Mouse (Mus musculus) myocyte (in vitro differentiated cells): ENCODE results near the gene Ldb1. TPM values are rescaled to one million over a fixed set of nuclear protein-coding genes. Genes with fewer than 3 reads are reported as not detected.
A peak's percentile ranks its signal among the peaks of the same experiment; 100 is the strongest.

ENCODE experiments used
- H3K27me3 ChIP-seq: one replicate; pipeline ENCODE4 v1.6.1; 2011; ENCODE audit not compliant: control insufficient read depth, insufficient read depth, insufficient read length
- H3K36me3 ChIP-seq: one replicate; pipeline ENCODE4 v1.6.1; 2011; ENCODE audit not compliant: control insufficient read depth, insufficient read depth
- H3K4me2 ChIP-seq: one replicate; pipeline ENCODE4 v1.6.1; 2011; ENCODE audit warnings: low read depth, control low read depth
- H3K4me3 ChIP-seq: one replicate; pipeline ENCODE4 v1.5.1; 2011; ENCODE audit warnings: mild to moderate bottlenecking, control low read depth, moderate library complexity
- H3K79me2 ChIP-seq: one replicate; pipeline ENCODE4 v1.6.1; 2011; ENCODE audit not compliant: control insufficient read depth, insufficient read depth
- H3ac ChIP-seq: one replicate; pipeline ENCODE4 v1.6.1; 2011; ENCODE audit not compliant: control insufficient read depth, insufficient read length
- CEBPB ChIP-seq: IDR thresholded peaks from 2 replicates; pipeline ENCODE4 v1.6.1; 2011; ENCODE audit warnings: mild to moderate bottlenecking, moderate library complexity; ENCODE audit not compliant: poor library complexity, insufficient read depth, severe bottlenecking
- E2F4 ChIP-seq: IDR thresholded peaks from one replicate; pipeline ENCODE4 v1.6.1; 2011; ENCODE audit warnings: mild to moderate bottlenecking, control low read depth, moderate library complexity; ENCODE audit not compliant: insufficient read depth
- MAX ChIP-seq: IDR thresholded peaks from one replicate; pipeline ENCODE4 v1.6.1; 2011; ENCODE audit warnings: low read depth, mild to moderate bottlenecking, control low read depth
- MYOD1 ChIP-seq, 3 experiments: IDR thresholded peaks; one replicate each; pipeline ENCODE4 v1.6.1; 2011; ENCODE audit warnings: control low read depth in 2 of 3, low read depth in 2 of 3, mild to moderate bottlenecking in 2 of 3, moderate library complexity in 1 of 3; ENCODE audit not compliant: insufficient read length in 2 of 3, control insufficient read depth in 1 of 3
- MYOG ChIP-seq, 3 experiments: IDR thresholded peaks; one replicate each; pipeline ENCODE4 v1.6.1; 2011; ENCODE audit warnings: control low read depth in 2 of 3, low read depth in 2 of 3, mild to moderate bottlenecking in 2 of 3; ENCODE audit not compliant: insufficient read length in 2 of 3, control insufficient read depth in 1 of 3, insufficient read depth in 1 of 3
- POLR2A ChIP-seq: IDR thresholded peaks from one replicate; pipeline ENCODE4 v1.6.1; 2011; ENCODE audit warnings: low read depth, mild to moderate bottlenecking, control low read depth, moderate library complexity; ENCODE audit not compliant: insufficient read length
- POLR2AphosphoS2 ChIP-seq: IDR thresholded peaks from one replicate; pipeline ENCODE4 v1.6.1; 2011; ENCODE audit warnings: low read depth, control low read depth; ENCODE audit not compliant: insufficient read length
- REST ChIP-seq: IDR thresholded peaks from one replicate; pipeline ENCODE4 v1.6.1; 2011; ENCODE audit warnings: mild to moderate bottlenecking, control low read depth, moderate library complexity; ENCODE audit not compliant: insufficient read depth, insufficient read length
- SRF ChIP-seq: IDR thresholded peaks from one replicate; pipeline ENCODE4 v1.6.1; 2011; ENCODE audit warnings: low read depth; ENCODE audit not compliant: control insufficient read depth, insufficient read length
- TCF12 ChIP-seq: IDR thresholded peaks from one replicate; pipeline ENCODE4 v1.6.1; 2011; ENCODE audit warnings: mild to moderate bottlenecking, control low read depth; ENCODE audit not compliant: poor library complexity, insufficient read depth, severe bottlenecking
- TCF3 ChIP-seq: IDR thresholded peaks from one replicate; pipeline ENCODE4 v1.6.1; 2011; ENCODE audit warnings: low read depth, control low read depth; ENCODE audit not compliant: insufficient read length
- USF1 ChIP-seq: IDR thresholded peaks from one replicate; pipeline ENCODE4 v1.6.1; 2011; ENCODE audit warnings: low read depth, mild to moderate bottlenecking, control low read depth, moderate library complexity
- polyA plus RNA-seq: library from polyadenylated mRNA; unstranded; fragments of >200 nt; fragmentation: generic; extraction: Trizol; gene quantifications from one replicate; pipeline ENCODE4 v1.2.1, GENCODE M21; 2012; ENCODE audit warnings: missing spikeins

Ldb1 gene
- polyA plus RNA-seq, 1 experiment: 68.7 TPM

- no peak for TF ChIP-seq MYOD1 (IDR thresholded peaks at IDR 0.05; ENCODE audit: control insufficient read depth in 1 of 3, insufficient read length in 2 of 3, low read depth in 2 of 3)
- TF ChIP-seq E2F4: no peak
- TF ChIP-seq POLR2AphosphoS2: no peak
- TF ChIP-seq REST: no peak
- no peak for TF ChIP-seq MYOG (IDR thresholded peaks at IDR 0.05; ENCODE audit: control insufficient read depth in 1 of 3, insufficient read depth in 1 of 3, insufficient read length in 2 of 3, low read depth in 2 of 3)
- no peak for TF ChIP-seq USF1
- TF ChIP-seq MAX: no peak
- TF ChIP-seq SRF: no peak
- TF ChIP-seq CEBPB: no peak
- no peak for TF ChIP-seq TCF3
- TF ChIP-seq POLR2A: no peak
- no peak for TF ChIP-seq TCF12
- H3K4me2 ChIP-seq: no peak overlapping the region
- peaks cover 26% of the 10 kb centered on the region for H3K36me3 ChIP-seq
- no peaks in the 10 kb centered on the region for H3K27me3 ChIP-seq
- no peak overlapping the region for H3ac ChIP-seq
- no peak overlapping the region for H3K4me3 ChIP-seq
- peaks cover 45% of the 10 kb centered on the region for H3K79me2 ChIP-seq
Observed at GRCm38 (mm10) chr19:46035971-46036370, 9.0 kb downstream of the Ldb1 start.

- Histone ChIP-seq H3K36me3 (peaks cover 26% of the 10 kb centered on the region), H3K79me2 (peaks cover 32% of the 10 kb centered on the region), H3ac (no peak overlapping the region), H3K27me3 (no peaks in the 10 kb centered on the region), H3K4me2 (no peak overlapping the region), H3K4me3 (no peak overlapping the region)
- TF ChIP-seq POLR2A: no peak
Observed at GRCm38 (mm10) chr19:46033911-46034310, 11.1 kb downstream of the Ldb1 start.

GRCm38 (mm10) chr19:46032731-46033510, 12.1 kb downstream of the Ldb1 start:
- no peaks in the 10 kb centered on the region for H3K27me3 ChIP-seq
- H3ac ChIP-seq: no peak overlapping the region
- H3K4me3 ChIP-seq: no peak overlapping the region
- no peak overlapping the region for H3K4me2 ChIP-seq
- H3K79me2 ChIP-seq: peaks cover 22% of the 10 kb centered on the region
- TF ChIP-seq TCF3: no peak
- no peak for TF ChIP-seq MYOD1 (IDR thresholded peaks at IDR 0.05; ENCODE audit: control insufficient read depth in 1 of 3, insufficient read length in 2 of 3, low read depth in 2 of 3)
- TF ChIP-seq USF1: no peak
- no peak for TF ChIP-seq MAX
- no peak for TF ChIP-seq SRF
- no peak for TF ChIP-seq CEBPB
- TF ChIP-seq E2F4: no peak
- TF ChIP-seq POLR2A: no peak
- TF ChIP-seq TCF12: no peak
- TF ChIP-seq REST: no peak
- no peak for TF ChIP-seq POLR2AphosphoS2
- TF ChIP-seq MYOG (IDR thresholded peaks at IDR 0.05; ENCODE audit: control insufficient read depth in 1 of 3, insufficient read depth in 1 of 3, insufficient read length in 2 of 3, low read depth in 2 of 3): no peak
- peaks cover 26% of the 10 kb centered on the region for H3K36me3 ChIP-seq

GRCm38 (mm10) chr19:46031689-46032432, 13.2 kb downstream of the Ldb1 start:
- Histone ChIP-seq H3K79me2 (peaks cover 11% of the 10 kb centered on the region), H3K36me3 (peaks cover 26% of the 10 kb centered on the region), H3ac (no peak overlapping the region), H3K27me3 (no peaks in the 10 kb centered on the region), H3K4me2 (no peak overlapping the region), H3K4me3 (no peak overlapping the region)
- peak in 1 of 3 experiments; percentile 57 for TF ChIP-seq MYOD1 (IDR thresholded peaks at IDR 0.05; ENCODE audit: control insufficient read depth in 1 of 3, insufficient read length in 2 of 3, low read depth in 2 of 3)
- TF ChIP-seq SRF: no peak
- TF ChIP-seq MYOG (IDR thresholded peaks at IDR 0.05; ENCODE audit: control insufficient read depth in 1 of 3, insufficient read depth in 1 of 3, insufficient read length in 2 of 3, low read depth in 2 of 3): peak in 2 of 3 experiments; percentile 64 to 65
- no peak for TF ChIP-seq MAX
